Mouse (Mus musculus): ENCODE measurements around the gene Sf3b3. TPM values are rescaled to one million over a fixed set of nuclear protein-coding genes. Genes with fewer than 3 reads are reported as not detected.

Gene Sf3b3
- total RNA-seq, 2 experiments from 2014 or later = 56.3 to 63.0 TPM

DNA sequence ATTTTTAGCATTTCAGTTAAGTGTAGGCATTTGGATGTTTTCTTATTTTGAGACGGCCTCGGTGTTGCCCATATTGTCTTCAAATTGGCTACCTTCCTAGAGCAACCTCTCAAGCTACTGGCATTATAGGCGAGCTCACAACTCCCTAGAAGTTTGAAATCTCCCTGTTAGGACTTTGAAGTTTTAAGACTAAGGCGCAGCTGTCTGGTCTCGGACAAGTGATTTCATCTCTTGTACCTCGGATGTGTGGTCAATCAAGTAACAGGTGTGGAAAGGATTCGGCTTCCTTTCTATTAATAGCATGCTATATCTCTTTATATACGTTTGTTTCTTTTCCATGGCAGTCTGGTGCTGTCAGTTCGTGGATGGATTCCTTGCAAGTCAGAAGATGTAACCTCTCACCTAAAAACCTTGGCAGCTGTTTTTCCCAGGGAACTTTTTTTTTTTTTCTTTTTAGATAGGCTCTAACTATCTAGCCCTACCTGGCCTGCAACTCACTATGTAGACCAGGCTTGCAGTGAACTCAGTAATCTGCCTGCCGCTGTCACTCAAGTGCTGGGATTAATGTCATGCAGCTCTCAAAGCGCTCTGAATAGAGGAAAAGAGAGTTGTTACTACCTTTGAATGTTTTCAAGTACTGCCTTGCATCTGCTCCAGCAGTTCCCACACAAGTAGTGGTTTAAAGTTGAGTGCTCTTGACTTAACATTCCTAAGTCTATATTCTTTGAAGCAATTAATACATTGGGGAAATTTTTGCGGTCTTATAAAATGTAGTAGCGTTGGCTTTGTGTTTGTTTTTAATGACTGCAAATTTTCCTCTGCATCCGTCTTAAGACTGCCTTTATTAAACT, 1.3 kb upstream of the Sf3b3 start:
- DNase-seq (ENCODE audit: low spot score in 2 of 2) = no peak

GRCm38 (mm10) chr8:110847171-110847549, 573 bp upstream of the Sf3b3 start:
- DNase-seq (ENCODE audit: low spot score in 2 of 2) = no peak

DNA sequence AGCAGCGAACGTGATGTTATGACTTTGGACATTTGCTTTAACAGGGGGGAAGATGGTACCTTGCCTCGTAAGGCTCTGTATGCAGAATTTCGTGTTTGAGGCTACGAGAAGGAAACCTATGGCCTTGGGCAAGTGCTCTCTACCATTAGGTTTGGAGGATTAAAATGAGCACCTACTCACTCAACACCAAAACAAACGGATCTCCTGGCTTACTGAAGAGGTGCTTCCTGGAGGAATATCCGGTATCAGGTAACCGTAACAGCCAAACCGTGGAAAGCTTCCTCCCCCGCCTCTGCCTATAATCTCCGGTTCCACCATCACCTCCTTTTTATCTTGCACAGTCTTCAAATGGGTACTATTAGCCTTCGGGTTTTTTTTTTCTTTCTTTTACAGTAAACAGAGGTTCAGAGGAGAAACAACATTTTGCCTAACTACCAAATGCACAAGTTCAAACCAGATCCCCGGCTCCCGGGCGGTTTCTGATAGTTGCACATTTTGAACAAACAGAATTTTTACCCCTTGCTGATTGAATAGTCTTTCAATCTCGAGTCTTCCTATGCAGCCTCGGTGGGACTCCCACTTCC, 674 bp downstream of the Sf3b3 start:
- DNase-seq (ENCODE audit: low spot score in 2 of 2) = no peak

- no peak for DNase-seq (ENCODE audit: low spot score in 2 of 2)
Observed at GRCm38 (mm10) chr8:110844941-110845340, 1.6 kb downstream of the Sf3b3 start.

GRCm38 (mm10) chr8:110843207-110843606, 3.4 kb downstream of the Sf3b3 start:
- no peak for DNase-seq (ENCODE audit: low spot score in 2 of 2)

- no peak for DNase-seq (ENCODE audit: low spot score in 2 of 2)
Observed at GRCm38 (mm10) chr8:110842012-110842574, 4.5 kb downstream of the Sf3b3 start.

DNA sequence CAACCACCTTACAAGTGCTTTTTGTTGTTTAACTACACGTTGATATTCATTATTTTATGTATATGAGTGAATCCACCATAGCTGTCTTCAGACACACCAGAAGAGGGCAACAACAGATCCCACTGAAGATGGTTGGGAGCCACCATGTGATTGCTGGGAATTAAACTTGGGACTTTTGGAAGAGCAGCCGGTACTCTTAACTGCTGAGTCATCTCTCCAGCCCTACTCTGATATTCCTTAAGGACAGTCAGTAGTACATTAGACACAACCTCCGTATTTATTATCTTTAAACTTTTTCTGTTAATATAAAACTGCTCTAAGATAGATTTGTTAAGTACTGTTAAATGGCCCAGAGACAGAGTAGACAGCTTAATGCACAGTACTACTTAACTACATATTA, 14.6 kb downstream of the Sf3b3 start:
- DNase-seq (ENCODE audit: low spot score in 2 of 2) = no peak

GRCm38 (mm10) chr8:110828511-110828910, 18.1 kb downstream of the Sf3b3 start:
- DNase-seq (ENCODE audit: low spot score in 2 of 2) = no peak

GRCm38 (mm10) chr8:110824861-110825260, 21.7 kb downstream of the Sf3b3 start:
- no peak for DNase-seq (ENCODE audit: low spot score in 2 of 2)

DNA sequence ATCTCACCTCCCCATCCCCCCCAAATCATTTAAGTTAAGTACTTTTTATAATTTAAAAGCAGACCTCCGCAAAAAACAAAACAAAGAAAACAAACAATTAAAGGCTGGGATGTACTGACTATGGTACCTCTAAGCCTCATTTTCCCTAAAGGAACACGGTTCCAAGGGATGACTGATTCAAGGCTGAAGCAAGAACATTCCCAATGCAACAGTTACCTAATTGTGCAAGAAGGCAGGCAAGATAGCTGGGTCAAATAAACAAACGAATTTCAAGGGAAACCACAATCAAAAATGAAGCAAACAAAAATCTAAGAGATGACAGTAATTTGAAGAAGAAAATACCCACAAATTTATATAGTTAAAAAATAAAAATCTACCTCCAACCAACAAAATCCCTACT, 24.6 kb downstream of the Sf3b3 start:
- no peak for DNase-seq (ENCODE audit: low spot score in 2 of 2)

- no peak for DNase-seq (ENCODE audit: low spot score in 2 of 2)
Observed at GRCm38 (mm10) chr8:110820257-110820656, 26.3 kb downstream of the Sf3b3 start.

- no peak for DNase-seq (ENCODE audit: low spot score in 2 of 2)
Observed at GRCm38 (mm10) chr8:110818593-110818992, 28.0 kb downstream of the Sf3b3 start.

DNA sequence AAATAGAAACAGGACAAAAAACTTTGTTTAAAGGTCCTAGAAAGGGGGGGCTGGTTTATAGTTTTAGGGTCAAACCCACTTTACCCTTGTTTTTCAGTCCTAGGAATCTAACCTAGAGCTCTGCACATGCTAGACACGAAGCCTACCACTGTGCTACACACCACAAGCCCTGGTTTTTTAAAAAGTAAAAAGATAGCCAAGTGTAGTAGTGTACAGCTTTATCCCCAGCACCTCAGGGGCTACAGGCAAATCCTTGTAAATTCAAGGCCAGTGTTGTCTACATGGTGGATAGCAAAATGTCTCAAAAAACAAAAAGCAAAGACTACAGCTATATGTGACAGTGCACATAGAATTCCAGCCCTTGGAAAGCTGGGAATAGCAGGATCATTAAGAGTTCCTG, 29.6 kb downstream of the Sf3b3 start:
- DNase-seq (ENCODE audit: low spot score in 2 of 2) = no peak

DNA sequence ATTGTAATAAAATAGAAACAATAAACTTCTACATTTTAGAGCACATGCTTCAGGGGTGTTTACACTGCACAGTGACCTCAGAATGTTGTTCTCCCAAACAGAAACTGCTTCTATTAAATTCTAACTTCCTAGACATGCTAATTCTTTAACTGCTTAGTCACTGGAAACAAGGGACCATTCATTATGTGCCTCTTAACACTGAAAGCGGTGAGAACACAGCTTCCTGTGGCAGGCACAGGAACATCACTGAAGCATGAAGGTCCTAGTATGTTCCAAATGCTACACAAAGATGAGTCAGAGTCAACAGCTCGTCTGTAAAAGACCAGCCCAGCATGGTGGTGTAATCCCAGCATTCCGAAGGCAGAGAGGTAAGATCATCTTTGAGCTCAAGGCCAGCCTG, 31.3 kb downstream of the Sf3b3 start:
- no peak for DNase-seq (ENCODE audit: low spot score in 2 of 2)

- DNase-seq (ENCODE audit: low spot score in 2 of 2) = no peak
Observed at GRCm38 (mm10) chr8:110813081-110813812, 33.3 kb downstream of the Sf3b3 start.

- no peak for DNase-seq (ENCODE audit: low spot score in 2 of 2)
Observed at GRCm38 (mm10) chr8:110812349-110813080, 34.1 kb downstream of the Sf3b3 start.

DNA sequence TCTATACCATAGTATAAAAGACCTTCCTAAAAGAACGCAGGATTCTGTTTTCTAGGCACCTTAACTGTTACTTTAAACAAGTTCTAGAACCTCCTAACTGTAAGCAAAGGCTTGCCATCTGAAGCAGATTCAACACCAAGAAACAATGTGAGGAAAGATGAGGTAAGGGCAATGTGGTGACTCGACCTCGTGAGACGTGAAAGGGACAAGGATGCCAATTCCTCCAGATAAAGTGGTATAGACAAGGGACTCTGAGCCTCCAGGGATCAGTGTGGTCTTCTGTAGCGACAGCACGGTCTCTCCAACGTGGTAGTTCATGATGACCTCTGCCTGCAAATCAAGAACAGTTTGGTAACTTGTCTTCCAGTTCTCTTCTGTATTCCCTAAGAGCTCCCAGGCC, 34.8 kb downstream of the Sf3b3 start:
- no peak for DNase-seq (ENCODE audit: low spot score in 2 of 2)

GRCm38 (mm10) chr8:110811116-110811515, 35.5 kb downstream of the Sf3b3 start:
- DNase-seq (ENCODE audit: low spot score in 2 of 2) = no peak

DNA sequence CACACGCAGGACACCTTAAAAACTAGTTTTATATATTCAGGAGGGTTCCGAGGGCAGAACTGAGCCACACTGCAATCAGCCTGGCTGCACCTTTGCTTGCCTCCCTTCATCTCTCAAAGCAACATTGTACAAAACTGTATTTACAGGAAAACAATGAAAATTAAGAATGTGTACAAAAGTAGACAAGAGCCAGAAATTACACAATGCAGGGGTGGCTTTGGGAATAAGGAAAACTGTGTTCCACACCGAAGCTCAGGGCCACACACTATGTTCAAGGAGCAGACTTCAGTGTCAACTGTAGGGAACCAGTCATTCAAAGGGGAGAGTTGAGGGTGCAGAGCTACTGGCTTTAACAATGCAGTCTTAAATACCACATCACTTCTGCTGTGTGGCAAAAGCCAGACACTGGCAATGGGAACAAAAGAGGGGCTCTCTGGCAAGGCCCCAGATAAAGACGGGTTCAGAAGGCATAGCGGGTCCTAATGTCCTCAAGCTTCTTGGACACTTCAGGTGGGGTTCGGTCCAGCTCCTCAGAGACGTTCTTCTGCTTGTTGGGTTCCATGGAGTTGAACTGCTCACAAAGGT, 36.0 kb downstream of the Sf3b3 start:
- DNase-seq (ENCODE audit: low spot score in 2 of 2) = no peak

GRCm38 (mm10) chr8:110809831-110810230, 36.8 kb downstream of the Sf3b3 start:
- no peak for DNase-seq (ENCODE audit: low spot score in 2 of 2)

Measured in gastrocnemius, postnatal 4 days (tissue).